Mouse (Mus musculus) stomach, embryonic 15.5 days (tissue): Measurements from ENCODE around the gene Hdlbp. TPM values are rescaled to one million over a fixed set of nuclear protein-coding genes. Genes with fewer than 3 reads are reported as not detected.

ENCODE experiments used
- polyA plus RNA-seq: library from polyadenylated mRNA; unstranded; fragments of >200 nt; fragmentation: Nextera tagmentation; extraction: Ambion mirVana; gene quantifications from 2 replicates; pipeline ENCODE4 v1.2.1, GENCODE M21; 2015

The Hdlbp gene
- polyA plus RNA-seq, 1 experiment from 2014 or later, result 173 TPM

Other genes with a start within 250 kb of the Hdlbp start
- 8.7 and 12.3 TPM in 2 replicates for gene Sned1, start 243.0 kb downstream of the Hdlbp start, polyA plus RNA-seq
- gene Mterf4, start 172.9 kb downstream of the Hdlbp start, polyA plus RNA-seq, result 24.5 and 27.1 TPM in 2 replicates
- gene Ppp1r7, start 136.0 kb downstream of the Hdlbp start, polyA plus RNA-seq, result 60.7 and 68.7 TPM in 2 replicates
- gene Pask, start 135.3 kb downstream of the Hdlbp start, polyA plus RNA-seq, result 11.6 TPM in 2 replicates
- gene Ano7, start 104.9 kb downstream of the Hdlbp start, polyA plus RNA-seq, result 1.7 and 1.8 TPM in 2 replicates
- gene Farp2, start 33.3 kb upstream of the Hdlbp start, polyA plus RNA-seq, result 6.1 and 7.2 TPM in 2 replicates
- 155 and 157 TPM in 2 replicates for gene Stk25, start 179.8 kb upstream of the Hdlbp start, polyA plus RNA-seq
- 70.8 and 79.6 TPM in 2 replicates for gene Bok, start 206.8 kb upstream of the Hdlbp start, polyA plus RNA-seq